Mouse (Mus musculus) heart, adult 2 months (tissue): ENCODE data around the gene Epb41l4b.

Source experiments
- CTCF ChIP-seq: fragments of 200-600 bp; IDR thresholded peaks from 2 replicates; pipeline ENCODE4 v1.8.1; 2022; ENCODE audit warnings: antibody characterized with exemption, mild to moderate bottlenecking, moderate library complexity
- EP300 ChIP-seq: fragments of 200-500 bp; IDR thresholded peaks from 2 replicates; pipeline ENCODE4 v1.6.1; 2011; ENCODE audit warnings: low read depth, low read length, control low read depth; ENCODE audit not compliant: insufficient read depth
- POLR2A ChIP-seq: fragments of 200-500 bp; IDR thresholded peaks from 2 replicates; pipeline ENCODE4 v1.6.1; 2011; ENCODE audit warnings: mild to moderate bottlenecking, low read depth, low read length, control low read depth; ENCODE audit not compliant: insufficient read depth

- TF ChIP-seq CTCF (no peak), POLR2A (no peak), EP300 (no peak)
Observed at GRCm38 (mm10) chr4:57186035-57186434, 42.8 kb upstream of the Epb41l4b start.
